Mouse (Mus musculus): ENCODE results near the gene Zswim7.

The Zswim7 gene

GRCm38 (mm10) chr11:62243871-62244270, 37.3 kb downstream of the Zswim7 start:
- DNase-seq (ENCODE audit: low read depth, low spot score), result no peak
- H3K27me3 ChIP-seq (ENCODE audit: control insufficient read depth, insufficient read depth, low read length, poor library complexity, severe bottlenecking), result no peaks in the 10 kb centered on the region
- H3K36me3 ChIP-seq (ENCODE audit: control insufficient read depth, insufficient read depth, low read length, poor library complexity, severe bottlenecking), result no peaks in the 10 kb centered on the region

- DNase-seq (ENCODE audit: low read depth, low spot score), result no peak
- no peaks in the 10 kb centered on the region for H3K27me3 ChIP-seq (ENCODE audit: control insufficient read depth, insufficient read depth, low read length, poor library complexity, severe bottlenecking)
- H3K36me3 ChIP-seq (ENCODE audit: control insufficient read depth, insufficient read depth, low read length, poor library complexity, severe bottlenecking), result no peaks in the 10 kb centered on the region
These were observed 40.4 kb downstream of the Zswim7 start for GRCm38 (mm10) chr11:62240631-62241261.

GRCm38 (mm10) chr11:62224797-62225196, 56.4 kb downstream of the Zswim7 start:
- no peak for DNase-seq (ENCODE audit: low read depth, low spot score)
- H3K27me3 ChIP-seq (ENCODE audit: control insufficient read depth, insufficient read depth, low read length, poor library complexity, severe bottlenecking), result no peaks in the 10 kb centered on the region
- H3K36me3 ChIP-seq (ENCODE audit: control insufficient read depth, insufficient read depth, low read length, poor library complexity, severe bottlenecking), result no peaks in the 10 kb centered on the region

DNA sequence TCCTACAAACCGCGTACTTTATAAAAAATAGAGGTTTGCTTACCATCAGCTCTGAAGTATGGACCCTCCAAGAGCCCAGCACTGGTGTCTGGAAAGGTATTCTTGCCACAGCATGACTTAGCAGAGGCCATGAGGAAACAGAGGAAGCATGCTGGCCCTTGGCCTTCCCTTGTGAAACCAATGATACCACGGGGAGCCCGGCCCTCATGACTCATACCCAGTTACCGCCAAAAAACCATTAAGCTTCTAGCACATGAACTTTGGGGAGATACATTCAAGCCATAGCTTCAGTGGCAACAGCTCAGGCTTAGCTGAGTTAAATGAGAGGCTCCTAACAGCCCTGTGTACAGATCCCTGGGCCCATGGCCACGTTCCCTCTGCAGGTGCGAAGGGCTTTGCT, 57.2 kb downstream of the Zswim7 start:
- no peaks in the 10 kb centered on the region for H3K36me3 ChIP-seq (ENCODE audit: control insufficient read depth, insufficient read depth, low read length, poor library complexity, severe bottlenecking)
- DNase-seq (ENCODE audit: low read depth, low spot score), result no peak
- H3K27me3 ChIP-seq (ENCODE audit: control insufficient read depth, insufficient read depth, low read length, poor library complexity, severe bottlenecking), result no peaks in the 10 kb centered on the region

DNA sequence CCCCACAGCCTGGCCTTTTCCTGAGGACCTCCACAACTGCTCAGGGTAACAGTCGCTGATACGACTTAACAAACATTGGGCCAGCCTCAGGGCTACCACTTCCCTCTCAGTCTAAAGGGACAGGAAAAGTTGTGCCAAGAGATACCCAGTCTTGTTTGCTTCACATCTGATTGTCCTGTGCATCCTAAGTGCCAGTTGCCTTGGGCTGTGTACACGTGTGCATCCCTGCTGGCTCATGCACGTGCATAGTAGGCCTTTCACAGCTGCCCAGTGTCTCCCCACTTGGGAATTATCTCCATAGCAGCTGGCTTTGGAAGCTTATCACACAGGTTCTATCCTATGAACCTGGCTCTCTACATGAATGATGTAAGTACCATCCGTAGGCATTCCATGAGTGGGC, 57.8 kb downstream of the Zswim7 start:
- Histone ChIP-seq H3K36me3 (ENCODE audit: control insufficient read depth, insufficient read depth, low read length, poor library complexity, severe bottlenecking) (no peaks in the 10 kb centered on the region), H3K27me3 (ENCODE audit: control insufficient read depth, insufficient read depth, low read length, poor library complexity, severe bottlenecking) (no peaks in the 10 kb centered on the region)
- no peak for DNase-seq (ENCODE audit: low read depth, low spot score)

DNA sequence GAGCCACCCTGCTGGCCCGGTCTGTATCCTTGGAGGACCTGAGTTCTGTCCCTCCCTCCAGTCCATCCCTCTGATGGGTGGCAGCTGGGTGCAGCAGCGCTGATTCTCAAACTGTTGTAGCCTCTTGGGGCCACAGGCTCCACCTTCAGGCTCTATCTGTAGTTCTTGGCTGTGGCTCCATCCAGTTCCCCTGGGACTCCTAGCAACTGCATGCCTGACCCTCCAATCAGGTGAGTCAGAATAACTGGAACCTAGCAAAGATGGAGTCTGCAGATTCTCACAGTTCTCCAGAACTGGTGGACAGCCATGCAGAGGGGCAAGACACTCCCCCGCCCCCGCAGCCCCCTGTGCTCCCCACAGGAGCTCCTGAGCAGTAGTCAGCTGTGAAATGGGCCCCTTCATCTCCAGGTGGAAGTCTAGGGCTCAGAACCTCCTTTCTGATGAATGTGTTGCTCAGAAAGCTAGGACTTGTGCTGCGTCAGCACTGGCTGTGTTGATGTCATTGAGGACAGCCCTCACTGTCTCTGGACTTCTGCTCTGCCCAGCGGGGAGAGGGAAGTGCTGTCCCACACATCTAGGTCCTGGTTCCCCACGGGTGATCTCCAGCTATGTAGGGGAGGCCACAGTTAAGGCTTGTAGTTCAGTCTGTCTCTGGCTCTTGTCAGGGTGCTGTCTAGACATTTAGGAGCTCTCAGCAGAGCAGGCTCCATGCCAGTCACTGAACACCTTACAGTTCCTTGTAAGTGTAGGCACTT, 60.2 kb downstream of the Zswim7 start:
- no peak for DNase-seq (ENCODE audit: low read depth, low spot score)
- H3K27me3 ChIP-seq (ENCODE audit: control insufficient read depth, insufficient read depth, low read length, poor library complexity, severe bottlenecking), result no peaks in the 10 kb centered on the region

GRCm38 (mm10) chr11:62217751-62218150, 63.4 kb downstream of the Zswim7 start:
- no peaks in the 10 kb centered on the region for H3K36me3 ChIP-seq (ENCODE audit: control insufficient read depth, insufficient read depth, low read length, poor library complexity, severe bottlenecking)
- DNase-seq (ENCODE audit: low read depth, low spot score), result no peak
- no peaks in the 10 kb centered on the region for H3K27me3 ChIP-seq (ENCODE audit: control insufficient read depth, insufficient read depth, low read length, poor library complexity, severe bottlenecking)

More for the DNA sequence above, 60.2 kb downstream of the Zswim7 start:
- no peaks in the 10 kb centered on the region for H3K36me3 ChIP-seq (ENCODE audit: control insufficient read depth, insufficient read depth, low read length, poor library complexity, severe bottlenecking)
